Mouse (Mus musculus) lung, postnatal 0 days (tissue): Measurements from ENCODE around the gene Strap. TPM values are rescaled to one million over a fixed set of nuclear protein-coding genes. Genes with fewer than 3 reads are reported as not detected.

ENCODE experiments used
- ATAC-seq: fragments of 200-750 bp; cut with Nextera tagmentation; 2 replicates; pipeline ENCODE4 v1.8.0; 2017; ENCODE audit warnings: moderate library complexity
- DNase-seq: peaks from one replicate; pipeline ENCODE4 v3.0.0-alpha.2; 2016; ENCODE audit warnings: low spot score
- H3K27ac ChIP-seq: fragments of 300-500 bp; sonication (generic); 2 replicates; pipeline ENCODE4 v1.5.1; 2014; ENCODE audit warnings: antibody characterized with exemption, mild to moderate bottlenecking, low read length, mixed read lengths
- H3K27me3 ChIP-seq: fragments of 300-500 bp; sonication (generic); replicated peaks from 2 replicates; pipeline ENCODE4 v1.6.1; 2014; ENCODE audit warnings: low read length, mixed read lengths; ENCODE audit not compliant: insufficient read depth
- H3K36me3 ChIP-seq: fragments of 300-500 bp; sonication (generic); 2 replicates; pipeline ENCODE4 v1.6.1; 2014; ENCODE audit warnings: low read length, mixed read lengths; ENCODE audit not compliant: insufficient read depth
- H3K4me1 ChIP-seq: fragments of 300-500 bp; sonication (generic); 2 replicates; pipeline ENCODE4 v1.6.1; 2014; ENCODE audit warnings: antibody characterized with exemption, low read depth, low read length, mixed read lengths; ENCODE audit not compliant: insufficient read depth
- H3K4me2 ChIP-seq: fragments of 300-500 bp; sonication (generic); replicated peaks from 2 replicates; pipeline ENCODE4 v1.6.1; 2014; ENCODE audit warnings: low read depth, mild to moderate bottlenecking, low read length, moderate library complexity, mixed read lengths
- H3K4me3 ChIP-seq: fragments of 300-500 bp; sonication (generic); 2 replicates; pipeline ENCODE4 v1.5.1; 2014; ENCODE audit warnings: low read depth, low read length
- H3K9ac ChIP-seq: fragments of 300-500 bp; sonication (generic); replicated peaks from 2 replicates; pipeline ENCODE4 v1.6.1; 2014; ENCODE audit warnings: low read depth, mild to moderate bottlenecking
- H3K9me3 ChIP-seq: fragments of 300-500 bp; sonication (generic); 2 replicates; pipeline ENCODE4 v1.6.1; 2016; ENCODE audit warnings: low read length, mixed read lengths
- CTCF ChIP-seq: IDR thresholded peaks from 2 replicates; pipeline ENCODE4 v1.5.1; 2016; ENCODE audit warnings: antibody characterized with exemption, mild to moderate bottlenecking
- EP300 ChIP-seq: IDR thresholded peaks from 2 replicates; pipeline ENCODE4 v1.6.1; 2016; ENCODE audit warnings: antibody characterized with exemption, mild to moderate bottlenecking, control low read depth
- WGBS: fragments of 180-500 bp; shearing (Covaris S2); extraction: QIAGEN DNeasy Blood & Tissue Kit; methylation state at CpG from one replicate; pipeline ENCODE4 v1.1.7; 2014; 5-methylcytosine and 5-hydroxymethylcytosine counted together
- polyA plus RNA-seq: library from polyadenylated mRNA; unstranded; fragments of >200 nt; fragmentation: Nextera tagmentation; extraction: Ambion mirVana; gene quantifications from 2 replicates; pipeline ENCODE4 v1.2.1, GENCODE M21; 2015

Gene Strap
- polyA plus RNA-seq, 1 experiment from 2014 or later = 68.5 TPM

DNA sequence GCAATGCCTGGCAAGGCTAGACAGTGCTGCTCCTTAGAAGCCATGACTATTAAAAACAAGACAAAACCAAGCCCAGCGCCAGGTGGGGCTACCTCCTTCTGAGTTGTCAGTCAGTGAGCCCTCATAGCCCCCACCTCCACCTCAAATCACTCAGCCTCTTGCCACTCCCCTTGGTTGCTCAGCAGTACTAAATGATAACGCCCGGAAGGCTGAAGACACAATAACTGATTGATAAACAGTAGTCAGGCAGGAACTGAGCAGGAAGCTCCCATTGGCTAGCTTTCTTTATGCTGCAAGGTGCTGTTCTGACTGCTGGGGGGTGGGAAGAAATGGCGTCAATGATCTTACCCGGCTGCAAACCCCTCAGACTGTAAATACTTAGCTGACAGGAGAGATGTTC, 18.1 kb upstream of the Strap start:
- TF ChIP-seq EP300 (no peak), CTCF (no peak)
- ATAC-seq (0 out of 2 replicates have a peak, but pooled peaks have one; percentile 17), DNase-seq (no peak)
- H3K4me2 ChIP-seq = no peak overlapping the region
- no peak overlapping the region for H3K4me3 ChIP-seq
- H3K27me3 ChIP-seq = no peaks in the 10 kb centered on the region
- no peak overlapping the region for H3K9ac ChIP-seq
- no peak overlapping the region for H3K27ac ChIP-seq
- H3K9me3 ChIP-seq = no peaks in the 10 kb centered on the region
- H3K4me1 ChIP-seq = no peaks in the 10 kb centered on the region
- H3K36me3 ChIP-seq = no peaks in the 10 kb centered on the region
- 37% methylated on average over 5 of the region's 5 CpGs for WGBS

DNA sequence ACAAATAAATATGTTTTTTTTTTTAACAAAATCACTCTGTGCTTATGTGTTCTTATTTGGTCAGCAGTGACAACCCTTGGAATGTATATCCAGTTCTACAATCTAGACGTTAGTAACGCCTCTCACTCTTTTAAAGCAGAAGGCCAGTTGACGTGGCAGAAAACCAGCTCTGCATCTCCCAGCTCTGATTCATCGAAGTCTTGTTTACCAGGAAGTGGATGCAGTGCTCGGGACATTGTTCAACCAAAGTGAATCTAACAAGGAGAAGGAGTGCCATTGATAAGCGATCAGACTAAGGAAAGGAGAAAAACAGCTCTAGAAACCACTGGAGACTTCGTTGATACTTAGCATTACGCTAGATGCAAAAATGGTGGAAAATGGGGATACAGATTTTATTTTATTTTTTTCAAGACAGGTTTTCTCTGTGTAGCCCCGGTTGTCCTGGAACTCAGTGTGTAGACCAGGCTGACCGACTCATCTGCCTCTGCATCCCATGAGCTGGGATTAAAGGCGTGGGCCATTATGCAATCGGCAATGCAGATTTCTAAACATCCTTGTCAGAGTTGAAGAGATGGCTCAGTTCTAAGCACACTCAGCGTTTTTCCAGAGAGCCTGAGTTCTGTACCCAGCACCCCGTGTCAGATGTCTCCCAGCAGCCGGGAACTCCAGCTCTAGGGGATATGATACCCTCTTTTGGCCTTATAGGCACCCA, 12.5 kb upstream of the Strap start:
- H3K9me3 ChIP-seq = no peaks in the 10 kb centered on the region
- H3K27me3 ChIP-seq = no peaks in the 10 kb centered on the region
- no peak for DNase-seq
- no peaks in the 10 kb centered on the region for H3K36me3 ChIP-seq
- H3K4me1 ChIP-seq = no peaks in the 10 kb centered on the region
- H3K27ac ChIP-seq = no peak overlapping the region
- no peak overlapping the region for H3K4me3 ChIP-seq
- H3K4me2 ChIP-seq = no peak overlapping the region
- 77% methylated on average over 15 of the region's 15 CpGs for WGBS
- no peak for TF ChIP-seq CTCF
- no peak for TF ChIP-seq EP300
- no peak overlapping the region for H3K9ac ChIP-seq
- ATAC-seq = no peak

DNA sequence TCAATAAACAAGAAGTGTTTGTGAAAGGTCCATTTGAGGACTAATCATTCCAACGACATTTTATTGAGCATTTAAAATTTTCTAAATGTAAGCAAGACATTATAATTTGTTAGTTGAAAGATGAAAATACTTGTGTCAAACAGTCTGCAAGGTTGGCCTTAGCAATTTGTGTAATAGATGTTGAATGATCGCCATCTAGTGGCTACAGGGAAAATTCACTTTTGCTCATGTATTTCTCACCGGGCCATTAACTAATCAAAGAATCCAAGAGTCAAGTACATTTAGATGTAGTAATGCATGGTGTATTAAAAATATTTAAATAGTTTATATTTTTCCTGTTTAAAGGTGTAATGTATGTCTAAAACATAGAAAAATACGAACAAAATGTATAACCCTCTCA, 11.0 kb upstream of the Strap start:
- no peak overlapping the region for H3K4me3 ChIP-seq
- WGBS = 4% methylated on average over 4 of the region's 4 CpGs
- no peaks in the 10 kb centered on the region for H3K27me3 ChIP-seq
- H3K9ac ChIP-seq = no peak overlapping the region
- H3K27ac ChIP-seq = no peak overlapping the region
- no peaks in the 10 kb centered on the region for H3K36me3 ChIP-seq
- H3K4me2 ChIP-seq = no peak overlapping the region
- no peaks in the 10 kb centered on the region for H3K9me3 ChIP-seq
- H3K4me1 ChIP-seq = no peaks in the 10 kb centered on the region
- no peak for TF ChIP-seq EP300
- TF ChIP-seq CTCF = peak; percentile 78
- peak; percentile 88 for DNase-seq
- ATAC-seq = no peak

DNA sequence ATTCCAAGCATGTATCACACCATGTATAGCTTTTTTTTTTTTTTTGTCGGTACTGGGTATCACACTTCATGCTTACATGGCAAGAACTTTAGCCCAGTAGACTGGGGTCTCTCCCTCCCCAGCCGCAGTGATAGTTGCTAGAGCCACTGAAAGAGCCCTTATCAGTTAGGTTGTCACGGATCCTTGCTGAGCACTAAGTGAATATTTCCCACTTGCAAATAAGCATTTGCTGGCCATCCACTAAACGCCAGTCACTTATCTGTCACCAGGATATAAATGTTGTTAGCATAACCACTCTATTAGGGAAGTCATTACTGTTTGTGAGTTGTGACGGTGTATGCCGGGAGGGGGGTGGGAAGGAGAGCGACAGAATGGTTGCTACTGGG, 425 bp upstream of the Strap start:
- no peak overlapping the region for H3K9ac ChIP-seq
- 2% methylated on average over 7 of the region's 7 CpGs for WGBS
- ATAC-seq = no peak; the same call in 1 of the 2 replicates
- H3K27me3 ChIP-seq = no peaks in the 10 kb centered on the region
- H3K4me2 ChIP-seq = peak overlapping the region; percentile 69
- peak overlapping the region; percentile 93 for H3K4me3 ChIP-seq
- H3K36me3 ChIP-seq = peaks cover 3% of the 10 kb centered on the region; the same call in 1 of the 2 replicates
- peaks cover 10% of the 10 kb centered on the region; the same call in 1 of the 2 replicates for H3K4me1 ChIP-seq
- TF ChIP-seq CTCF (no peak), EP300 (no peak)
- no peaks in the 10 kb centered on the region for H3K9me3 ChIP-seq
- peak overlapping the region; percentile 90; the same call in 1 of the 2 replicates for H3K27ac ChIP-seq
- no peak for DNase-seq

DNA sequence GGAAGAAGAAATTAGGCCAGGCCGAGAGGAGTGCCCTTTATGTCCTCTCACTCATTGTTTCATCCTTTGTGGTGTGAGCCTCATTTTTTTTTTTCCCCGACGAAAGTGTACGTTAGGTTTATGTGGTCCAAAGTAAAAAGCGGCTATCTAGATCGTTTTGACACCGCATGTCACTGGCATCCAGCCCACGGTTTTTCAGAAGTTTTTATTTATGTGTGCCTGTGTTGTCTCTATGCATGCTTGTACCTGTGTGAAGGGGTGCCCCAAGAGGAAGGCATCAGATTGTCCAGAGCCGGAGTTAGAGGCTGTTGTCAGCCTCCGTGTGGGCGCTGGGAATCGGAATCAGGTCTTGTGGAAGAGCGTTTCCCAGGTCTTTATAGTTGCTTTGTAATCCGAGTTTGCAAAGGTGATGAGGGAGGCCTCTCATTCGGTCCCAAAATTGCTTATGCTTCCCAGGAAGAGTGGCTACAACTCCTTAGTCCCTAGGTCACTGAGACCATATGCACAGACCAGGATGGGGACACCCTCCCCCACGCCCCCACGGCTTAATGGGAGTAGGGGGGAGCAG, 877 bp downstream of the Strap start:
- Histone ChIP-seq H3K27ac (peak overlapping the region; percentile 90), H3K9me3 (no peaks in the 10 kb centered on the region), H3K4me3 (peak overlapping the region; percentile 93), H3K9ac (peak overlapping the region; percentile 90), H3K4me2 (peak overlapping the region; percentile 69), H3K36me3 (peaks cover 12% of the 10 kb centered on the region; the same call in 1 of the 2 replicates), H3K4me1 (peaks cover 10% of the 10 kb centered on the region; the same call in 1 of the 2 replicates), H3K27me3 (no peaks in the 10 kb centered on the region)
- TF ChIP-seq CTCF = no peak
- TF ChIP-seq EP300 = no peak
- DNase-seq (no peak), ATAC-seq (no peak)
- whole genome bisulfite sequencing = 7% methylated on average over 17 of the region's 17 CpGs

DNA sequence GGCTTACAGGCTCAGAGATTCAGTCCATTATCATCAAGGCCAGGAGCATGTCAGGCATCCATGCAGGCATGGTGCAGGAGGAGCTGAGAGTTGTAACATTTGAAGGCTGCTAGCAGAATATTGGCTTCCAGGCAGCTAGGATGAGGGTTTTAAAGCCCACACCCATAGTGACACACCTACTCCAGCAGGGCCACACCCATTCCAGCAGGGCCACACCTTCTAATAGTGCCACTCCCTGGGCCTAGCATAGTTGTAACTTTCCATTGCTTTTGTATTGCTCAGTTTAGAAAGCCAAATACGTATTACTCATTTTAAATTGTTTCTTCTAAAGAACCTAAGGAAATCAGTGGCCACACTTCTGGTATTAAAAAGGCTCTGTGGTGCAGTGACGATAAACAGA, 6.1 kb downstream of the Strap start:
- H3K4me3 ChIP-seq = no peak overlapping the region
- H3K36me3 ChIP-seq = peaks cover 32% of the 10 kb centered on the region; the same call in 1 of the 2 replicates
- no peaks in the 10 kb centered on the region for H3K27me3 ChIP-seq
- 84% methylated on average over 2 of the region's 2 CpGs for WGBS
- no peak overlapping the region for H3K9ac ChIP-seq
- H3K4me2 ChIP-seq = no peak overlapping the region
- ATAC-seq (no peak), DNase-seq (no peak)
- TF ChIP-seq EP300 (no peak), CTCF (no peak)
- peaks cover 2% of the 10 kb centered on the region; the same call in 1 of the 2 replicates for H3K4me1 ChIP-seq
- H3K9me3 ChIP-seq = no peaks in the 10 kb centered on the region
- H3K27ac ChIP-seq = no peak overlapping the region
